Mouse (Mus musculus): ENCODE measurements at regions not wholly inside any gene's neighbourhood (a gene's known extent, or its start where the extent isn't known, plus 50 kb on each side); places are given as distances from the start of the nearest gene placed in this dataset.

DNA sequence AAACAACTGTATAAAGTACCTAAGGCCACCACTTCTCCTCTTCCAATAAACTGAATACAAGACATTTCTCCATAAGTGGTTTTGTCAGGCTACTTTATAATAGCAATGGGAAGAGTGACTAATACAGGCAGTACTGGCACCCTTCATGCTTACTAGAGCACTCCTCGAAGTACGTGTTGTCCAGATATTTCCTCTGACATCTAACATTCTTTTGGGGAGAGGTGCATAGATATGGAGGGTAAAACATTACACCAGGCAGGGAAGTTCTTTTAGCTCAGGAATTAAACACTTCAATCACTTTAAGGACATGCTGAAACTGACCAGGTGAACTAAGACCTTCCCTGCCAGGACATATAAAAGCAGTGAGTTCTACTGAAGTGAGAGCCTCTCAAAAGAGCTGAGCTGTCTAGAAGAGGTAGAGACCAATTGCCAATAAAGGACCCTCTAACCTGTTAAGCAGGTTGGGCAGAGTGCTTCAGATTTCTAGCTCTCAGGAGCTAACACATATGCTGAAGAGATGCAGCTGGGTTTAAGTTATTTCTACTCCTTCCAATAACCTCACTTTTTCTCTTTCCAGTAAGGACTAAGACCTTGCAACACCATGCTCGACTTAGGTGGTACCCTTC is 318.7 kb upstream of the Robo2 start:
- no peak for ATAC-seq (ENCODE audit: extremely low read depth, insufficient number of reproducible peaks, low FRiP score, poor library complexity, severe bottlenecking)
- Histone ChIP-seq H3K9me3 (replicated peaks) (no peaks in the 10 kb centered on the region; the same call in 1 of the 2 replicates), H3K4me1 (ENCODE audit: insufficient read depth, low read depth, low read length) (no peaks in the 10 kb centered on the region), H3K36me3 (replicated peaks) (no peaks in the 10 kb centered on the region), H3K27me3 (ENCODE audit: insufficient read depth, low read length) (no peaks in the 10 kb centered on the region), H3K4me3 (ENCODE audit: low read depth, low read length) (no peak overlapping the region)
- DNase-seq (ENCODE audit: low spot score), result no peak
- TF ChIP-seq GATA1 (IDR thresholded peaks at IDR 0.05; ENCODE audit: borderline replicate concordance, low read length), result no peak
- TF ChIP-seq CTCF (IDR thresholded peaks at IDR 0.05; ENCODE audit: low read depth, low read length), result no peak
- TF ChIP-seq TAL1 (conservative IDR thresholded peaks at IDR 0.05; ENCODE audit: low read depth, low read length), result no peak
- no peak for TF ChIP-seq POLR2AphosphoS5 (IDR thresholded peaks at IDR 0.05; ENCODE audit: insufficient replicate concordance, low read depth, low read length)
- TF ChIP-seq GATA2 (IDR thresholded peaks at IDR 0.05; ENCODE audit: borderline replicate concordance, low read depth, low read length), result no peak

DNA sequence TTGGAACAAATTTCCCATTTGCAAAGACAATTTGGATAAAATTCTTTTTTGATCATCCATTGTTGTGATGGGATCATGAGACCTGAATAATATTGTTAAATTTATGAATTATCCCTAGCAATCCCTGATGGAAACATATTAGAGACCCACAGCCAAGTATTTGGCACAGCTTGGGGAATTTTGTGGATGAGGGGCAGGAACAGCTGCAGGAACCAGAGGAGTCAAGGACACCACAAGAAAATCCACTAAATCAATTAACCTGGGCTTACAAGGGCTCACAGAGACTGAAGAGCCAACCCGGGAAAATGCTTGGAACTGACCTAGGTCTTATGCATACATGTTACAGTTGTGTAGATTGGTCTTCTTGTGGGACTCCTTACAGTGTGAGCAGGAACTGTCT is 311.6 kb upstream of the Robo2 start:
- TF ChIP-seq POLR2AphosphoS5 (IDR thresholded peaks at IDR 0.05; ENCODE audit: insufficient replicate concordance, low read depth, low read length) (no peak), GATA1 (IDR thresholded peaks at IDR 0.05; ENCODE audit: borderline replicate concordance, low read length) (no peak), CTCF (IDR thresholded peaks at IDR 0.05; ENCODE audit: low read depth, low read length) (no peak), TAL1 (conservative IDR thresholded peaks at IDR 0.05; ENCODE audit: low read depth, low read length) (no peak), GATA2 (IDR thresholded peaks at IDR 0.05; ENCODE audit: borderline replicate concordance, low read depth, low read length) (no peak)
- Histone ChIP-seq H3K36me3 (replicated peaks) (no peaks in the 10 kb centered on the region), H3K27me3 (ENCODE audit: insufficient read depth, low read length) (no peaks in the 10 kb centered on the region), H3K9me3 (replicated peaks) (no peaks in the 10 kb centered on the region), H3K4me1 (ENCODE audit: insufficient read depth, low read depth, low read length) (no peaks in the 10 kb centered on the region), H3K4me3 (ENCODE audit: low read depth, low read length) (no peak overlapping the region)
- no peak for ATAC-seq (ENCODE audit: extremely low read depth, insufficient number of reproducible peaks, low FRiP score, poor library complexity, severe bottlenecking)
- no peak for DNase-seq (ENCODE audit: low spot score)

GRCm38 (mm10) chr16:74718154-74718553 is 306.5 kb upstream of the Robo2 start:
- no peaks in the 10 kb centered on the region for H3K9me3 ChIP-seq (replicated peaks)
- TF ChIP-seq POLR2AphosphoS5 (IDR thresholded peaks at IDR 0.05; ENCODE audit: insufficient replicate concordance, low read depth, low read length) (no peak), GATA1 (IDR thresholded peaks at IDR 0.05; ENCODE audit: borderline replicate concordance, low read length) (no peak), CTCF (IDR thresholded peaks at IDR 0.05; ENCODE audit: low read depth, low read length) (no peak), TAL1 (conservative IDR thresholded peaks at IDR 0.05; ENCODE audit: low read depth, low read length) (no peak), GATA2 (IDR thresholded peaks at IDR 0.05; ENCODE audit: borderline replicate concordance, low read depth, low read length) (no peak)
- no peaks in the 10 kb centered on the region for H3K27me3 ChIP-seq (ENCODE audit: insufficient read depth, low read length)
- no peak for ATAC-seq (ENCODE audit: extremely low read depth, insufficient number of reproducible peaks, low FRiP score, poor library complexity, severe bottlenecking)
- no peaks in the 10 kb centered on the region for H3K4me1 ChIP-seq (ENCODE audit: insufficient read depth, low read depth, low read length)
- no peaks in the 10 kb centered on the region for H3K36me3 ChIP-seq (replicated peaks)
- no peak overlapping the region for H3K4me3 ChIP-seq (ENCODE audit: low read depth, low read length)
- no peak for DNase-seq (ENCODE audit: low spot score)

DNA sequence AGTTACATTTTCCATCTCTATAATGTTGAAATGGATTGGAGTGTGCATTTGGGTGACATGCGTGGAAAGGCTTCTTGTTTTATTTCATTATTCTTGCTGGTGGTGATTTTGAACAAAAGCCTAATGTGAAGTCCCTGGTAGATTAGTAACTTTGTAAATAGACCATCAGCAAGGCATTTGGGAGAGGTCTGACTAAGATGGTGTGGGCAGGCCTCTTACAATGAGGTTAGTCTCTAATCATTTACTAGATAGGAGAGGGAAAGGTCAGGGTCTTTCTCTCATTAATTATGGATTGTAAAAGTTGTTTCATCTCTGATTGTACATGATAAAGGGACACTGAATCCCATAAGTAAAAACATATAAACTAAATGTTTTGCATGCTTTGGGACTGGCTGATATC is 306.0 kb upstream of the Robo2 start:
- Histone ChIP-seq H3K9me3 (replicated peaks) (0 out of 2 replicates have a peak, but pooled peaks cover under 1% of the 10 kb centered on the region), H3K27me3 (ENCODE audit: insufficient read depth, low read length) (no peaks in the 10 kb centered on the region), H3K4me1 (ENCODE audit: insufficient read depth, low read depth, low read length) (no peaks in the 10 kb centered on the region), H3K4me3 (ENCODE audit: low read depth, low read length) (no peak overlapping the region), H3K36me3 (replicated peaks) (no peaks in the 10 kb centered on the region)
- TF ChIP-seq TAL1 (conservative IDR thresholded peaks at IDR 0.05; ENCODE audit: low read depth, low read length), result no peak
- no peak for TF ChIP-seq GATA2 (IDR thresholded peaks at IDR 0.05; ENCODE audit: borderline replicate concordance, low read depth, low read length)
- no peak for TF ChIP-seq CTCF (IDR thresholded peaks at IDR 0.05; ENCODE audit: low read depth, low read length)
- no peak for TF ChIP-seq GATA1 (IDR thresholded peaks at IDR 0.05; ENCODE audit: borderline replicate concordance, low read length)
- TF ChIP-seq POLR2AphosphoS5 (IDR thresholded peaks at IDR 0.05; ENCODE audit: insufficient replicate concordance, low read depth, low read length), result no peak
- ATAC-seq (ENCODE audit: extremely low read depth, insufficient number of reproducible peaks, low FRiP score, poor library complexity, severe bottlenecking) (no peak), DNase-seq (ENCODE audit: low spot score) (no peak)

- DNase-seq (ENCODE audit: low spot score), result no peak
- no peak for ATAC-seq (ENCODE audit: extremely low read depth, insufficient number of reproducible peaks, low FRiP score, poor library complexity, severe bottlenecking)
- no peaks in the 10 kb centered on the region for H3K36me3 ChIP-seq (replicated peaks)
- no peak overlapping the region for H3K4me3 ChIP-seq (ENCODE audit: low read depth, low read length)
- no peaks in the 10 kb centered on the region for H3K4me1 ChIP-seq (ENCODE audit: insufficient read depth, low read depth, low read length)
- H3K9me3 ChIP-seq (replicated peaks), result 0 out of 2 replicates have a peak, but pooled peaks cover 4% of the 10 kb centered on the region
- TF ChIP-seq POLR2AphosphoS5 (IDR thresholded peaks at IDR 0.05; ENCODE audit: insufficient replicate concordance, low read depth, low read length) (no peak), GATA2 (IDR thresholded peaks at IDR 0.05; ENCODE audit: borderline replicate concordance, low read depth, low read length) (no peak)
- H3K27me3 ChIP-seq (ENCODE audit: insufficient read depth, low read length), result no peaks in the 10 kb centered on the region
These were observed 303.3 kb upstream of the Robo2 start for GRCm38 (mm10) chr16:74714950-74715349.

GRCm38 (mm10) chr16:74712515-74712914 is 300.9 kb upstream of the Robo2 start:
- Histone ChIP-seq H3K27me3 (ENCODE audit: insufficient read depth, low read length) (no peaks in the 10 kb centered on the region), H3K4me3 (ENCODE audit: low read depth, low read length) (no peak overlapping the region), H3K9me3 (replicated peaks) (0 out of 2 replicates have a peak, but pooled peaks cover 4% of the 10 kb centered on the region), H3K4me1 (ENCODE audit: insufficient read depth, low read depth, low read length) (no peaks in the 10 kb centered on the region), H3K36me3 (replicated peaks) (no peaks in the 10 kb centered on the region)
- DNase-seq (ENCODE audit: low spot score) (no peak), ATAC-seq (ENCODE audit: extremely low read depth, insufficient number of reproducible peaks, low FRiP score, poor library complexity, severe bottlenecking) (no peak)
- TF ChIP-seq GATA2 (IDR thresholded peaks at IDR 0.05; ENCODE audit: borderline replicate concordance, low read depth, low read length), result no peak
- TF ChIP-seq POLR2AphosphoS5 (IDR thresholded peaks at IDR 0.05; ENCODE audit: insufficient replicate concordance, low read depth, low read length), result no peak
- no peak for TF ChIP-seq CTCF (IDR thresholded peaks at IDR 0.05; ENCODE audit: low read depth, low read length)
- no peak for TF ChIP-seq GATA1 (IDR thresholded peaks at IDR 0.05; ENCODE audit: borderline replicate concordance, low read length)
